Mouse (Mus musculus): ENCODE measurements at regions not wholly inside any gene's neighbourhood (a gene's known extent, or its start where the extent isn't known, plus 50 kb on each side); places are given as distances from the start of the nearest gene placed in this dataset.

- no peak for DNase-seq (ENCODE audit: low spot score in 2 of 2)
These were observed 393.5 kb downstream of the Gja1 start for GRCm38 (mm10) chr10:56770629-56771028.

DNA sequence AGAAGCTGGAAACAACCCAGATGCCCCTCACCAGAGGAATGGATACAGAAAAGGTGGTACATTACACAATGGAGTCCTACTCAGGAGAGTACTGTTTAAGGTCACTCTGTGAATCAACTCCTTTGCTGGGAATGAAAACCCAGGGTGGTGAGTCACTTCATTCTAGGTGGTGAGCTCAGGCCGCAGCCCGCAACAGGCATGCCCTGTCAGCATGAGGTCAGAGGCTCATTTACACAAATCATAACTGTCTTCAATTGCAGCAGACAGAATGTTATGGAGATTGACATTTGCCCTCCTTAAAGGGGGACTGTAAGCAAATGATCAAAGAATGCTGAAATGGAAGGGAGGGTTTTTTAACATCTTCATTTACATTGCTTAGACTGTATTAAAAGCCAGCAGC, 405.1 kb downstream of the Gja1 start:
- DNase-seq (ENCODE audit: low spot score in 2 of 2), result no peak

GRCm38 (mm10) chr10:56783941-56784340, 406.8 kb downstream of the Gja1 start:
- DNase-seq (ENCODE audit: low spot score in 2 of 2), result no peak

- no peak for DNase-seq (ENCODE audit: low spot score in 2 of 2)
These were observed 411.0 kb downstream of the Gja1 start for GRCm38 (mm10) chr10:56788081-56788480.

DNA sequence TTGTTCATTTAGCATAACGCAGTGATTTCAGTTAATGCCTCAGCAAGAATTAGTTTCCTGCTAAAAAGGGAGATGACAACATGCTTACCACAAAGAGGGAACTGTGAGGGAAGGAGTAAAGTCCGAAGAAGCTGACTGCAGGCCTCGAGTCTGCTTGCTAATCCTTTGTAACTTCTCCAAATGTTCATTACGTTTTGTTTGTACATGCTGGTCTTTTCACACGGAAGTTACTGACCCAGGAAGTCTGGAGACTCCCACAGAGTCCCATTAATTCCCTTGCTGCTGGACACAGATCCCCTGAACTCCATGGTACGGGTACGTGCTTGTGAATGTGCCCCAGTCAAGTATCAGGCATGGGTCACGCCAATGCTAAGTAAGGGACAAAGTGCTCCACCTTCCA, 415.9 kb downstream of the Gja1 start:
- no peak for DNase-seq (ENCODE audit: low spot score in 2 of 2)

- DNase-seq (ENCODE audit: low spot score in 2 of 2), result no peak
These were observed 418.3 kb downstream of the Gja1 start for GRCm38 (mm10) chr10:56795396-56795795.

- no peak for DNase-seq (ENCODE audit: low spot score in 2 of 2)
These were observed 422.2 kb downstream of the Gja1 start for GRCm38 (mm10) chr10:56799307-56799706.

DNA sequence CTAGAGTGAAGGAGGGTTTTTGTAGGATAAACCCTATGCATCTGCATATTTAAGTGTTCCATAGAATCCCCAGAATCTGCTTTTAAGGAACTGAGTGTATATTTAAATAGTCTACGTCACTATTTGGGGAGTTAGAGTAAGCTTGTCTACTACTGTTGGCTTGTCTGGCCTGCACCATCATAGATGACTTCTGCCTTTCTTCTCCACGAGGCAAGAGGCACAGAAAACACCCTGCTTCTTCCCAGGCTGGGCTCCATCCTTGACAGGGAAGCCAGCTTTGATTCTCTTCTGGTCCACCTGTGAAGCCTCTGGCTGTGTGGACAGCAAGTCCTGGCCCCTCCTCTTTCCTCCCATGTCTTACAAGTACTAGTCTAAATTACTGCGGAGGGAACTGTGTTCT, 422.6 kb downstream of the Gja1 start:
- DNase-seq (ENCODE audit: low spot score in 2 of 2), result no peak

GRCm38 (mm10) chr10:56809006-56809405, 431.9 kb downstream of the Gja1 start:
- DNase-seq (ENCODE audit: low spot score in 2 of 2), result no peak

- no peak for DNase-seq (ENCODE audit: low spot score in 2 of 2)
These were observed 445.0 kb downstream of the Gja1 start for GRCm38 (mm10) chr10:56822158-56822557.

GRCm38 (mm10) chr10:56831331-56831730, 454.2 kb downstream of the Gja1 start:
- no peak for DNase-seq (ENCODE audit: low spot score in 2 of 2)

- peak in 1 of 2 experiments; percentile 7 for DNase-seq (ENCODE audit: low spot score in 2 of 2)
These were observed 454.8 kb downstream of the Gja1 start for GRCm38 (mm10) chr10:56831966-56832365.

DNA sequence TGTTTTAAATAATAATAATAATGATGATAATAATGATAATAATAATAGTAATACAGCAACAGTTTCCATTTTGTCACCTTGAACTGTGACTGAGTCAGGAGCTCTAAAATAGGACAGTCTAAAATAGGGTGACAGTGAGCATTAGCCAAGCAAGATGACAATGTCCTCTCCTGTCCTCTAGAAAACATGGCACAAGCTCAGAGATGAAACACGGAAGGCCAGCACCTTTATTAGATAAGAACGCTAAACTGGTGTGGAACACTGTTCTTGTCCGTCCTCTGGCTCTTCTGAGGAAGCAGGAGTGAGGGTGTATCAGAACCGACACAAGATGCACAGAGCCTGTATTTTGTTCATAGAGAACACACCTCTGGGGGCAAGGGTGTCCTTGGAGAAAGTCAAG, 459.0 kb downstream of the Gja1 start:
- no peak for DNase-seq (ENCODE audit: low spot score in 2 of 2)

DNA sequence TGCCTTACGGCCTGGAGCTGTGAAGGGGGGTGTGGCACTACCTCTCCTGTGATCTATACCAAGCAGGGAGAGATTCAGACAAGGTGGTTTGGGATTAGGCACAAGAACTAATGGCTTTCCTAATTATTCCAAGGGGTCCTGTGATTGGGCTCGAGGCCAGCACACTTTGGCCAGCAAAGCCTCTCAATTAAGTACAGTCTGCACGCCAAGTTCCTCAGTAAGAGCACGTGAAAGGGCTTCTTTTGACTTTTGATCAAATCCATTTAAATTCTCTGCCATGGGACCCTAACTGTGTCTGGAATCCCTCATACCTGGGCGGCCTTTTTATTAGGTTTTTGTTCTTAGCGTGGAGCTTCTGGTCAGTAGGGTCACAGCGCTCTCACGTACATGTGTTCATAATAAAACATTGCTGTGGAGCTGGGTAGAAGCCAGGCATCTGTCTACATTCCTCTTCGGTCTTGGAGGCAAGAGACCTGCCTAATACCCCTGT, 461.9 kb downstream of the Gja1 start:
- DNase-seq (ENCODE audit: low spot score in 2 of 2), result no peak

DNA sequence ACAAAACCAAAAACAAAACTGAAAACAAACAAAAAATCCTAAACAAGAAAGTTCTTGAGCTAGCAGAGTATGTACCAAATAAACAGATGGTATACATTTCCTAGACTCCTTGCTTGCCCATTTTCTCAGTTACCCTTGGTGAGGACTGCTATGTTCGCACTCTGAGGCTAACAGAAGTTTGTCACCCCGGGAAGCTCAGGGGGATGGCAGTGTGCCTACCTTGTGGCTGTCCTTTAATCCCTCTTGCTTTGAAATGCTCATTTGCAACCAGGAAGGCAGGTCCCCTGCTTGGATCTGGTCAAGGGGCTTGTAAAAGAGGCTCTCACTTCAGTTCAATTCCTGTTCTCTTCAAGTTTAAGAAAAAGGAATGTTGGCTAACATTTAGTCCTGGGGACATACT, 462.4 kb downstream of the Gja1 start:
- DNase-seq (ENCODE audit: low spot score in 2 of 2), result no peak

DNA sequence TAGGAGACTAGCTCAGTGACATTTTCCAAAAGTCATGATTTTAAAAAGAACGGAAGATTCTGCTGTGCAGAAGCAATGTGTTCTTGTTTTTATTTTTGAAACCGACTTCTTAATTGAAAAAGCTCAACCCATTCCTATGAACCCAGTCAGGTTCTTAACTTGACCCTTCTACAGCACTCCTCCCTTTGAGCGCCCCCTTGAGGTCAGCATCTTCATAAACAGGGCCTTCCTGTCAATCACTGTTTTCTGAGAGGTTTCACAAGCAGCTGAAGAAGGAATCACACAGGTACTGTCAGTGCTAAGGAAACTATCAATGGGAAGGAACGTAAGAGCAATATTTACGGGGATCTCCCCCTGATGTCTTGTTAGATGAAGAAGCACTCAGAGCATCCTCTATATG, 463.6 kb downstream of the Gja1 start:
- DNase-seq (ENCODE audit: low spot score in 2 of 2), result peak in 1 of 2 experiments; percentile 29

- no peak for DNase-seq (ENCODE audit: low spot score in 2 of 2)
These were observed 464.4 kb downstream of the Gja1 start for GRCm38 (mm10) chr10:56841486-56841885.

DNA sequence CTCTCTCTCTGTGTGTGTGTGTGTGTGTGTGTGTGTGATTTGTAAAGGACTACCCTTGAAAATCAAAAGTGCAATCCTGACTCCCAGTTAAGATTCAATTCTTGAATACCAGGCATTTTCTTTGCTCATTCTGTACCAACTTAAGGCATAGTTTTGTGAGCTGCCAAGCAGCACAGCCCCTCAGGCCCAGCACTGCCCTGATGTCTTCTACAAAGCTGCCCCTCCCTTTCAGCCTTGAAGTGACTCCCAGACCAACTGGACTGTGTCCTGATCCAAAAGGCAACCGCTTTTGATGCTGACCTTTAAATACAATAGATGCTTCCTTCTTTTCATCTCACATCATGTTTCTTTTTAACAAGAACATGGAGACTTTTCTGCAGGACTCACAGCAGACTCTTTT, 464.8 kb downstream of the Gja1 start:
- DNase-seq (ENCODE audit: low spot score in 2 of 2), result no peak

DNA sequence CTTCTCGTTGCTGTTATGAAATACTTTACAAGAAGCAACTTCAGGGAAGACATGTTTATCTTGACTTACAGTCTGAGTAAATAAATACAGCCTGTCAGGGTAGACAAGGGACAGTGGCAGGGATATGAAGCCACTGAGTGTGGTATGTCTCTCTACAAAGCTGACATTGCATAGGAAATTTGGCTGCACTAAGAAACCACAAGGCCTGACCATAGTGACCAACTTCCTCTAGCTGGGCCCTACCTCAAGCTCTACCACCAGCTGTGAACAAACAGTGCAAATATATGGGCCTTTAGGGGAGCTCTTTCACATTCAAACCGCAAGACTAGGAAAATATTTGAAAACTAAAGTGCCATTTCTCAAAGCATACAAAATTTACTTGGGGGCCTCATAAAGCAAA, 475.4 kb downstream of the Gja1 start:
- DNase-seq (ENCODE audit: low spot score in 2 of 2), result no peak

- DNase-seq (ENCODE audit: low spot score in 2 of 2), result no peak
These were observed 479.1 kb downstream of the Gja1 start for GRCm38 (mm10) chr10:56856186-56856585.

GRCm38 (mm10) chr10:56879744-56880143, 502.6 kb downstream of the Gja1 start:
- no peak for DNase-seq (ENCODE audit: low spot score in 2 of 2)

- peak in 1 of 2 experiments; percentile 17 for DNase-seq (ENCODE audit: low spot score in 2 of 2)
These were observed 503.0 kb downstream of the Gja1 start for GRCm38 (mm10) chr10:56880154-56880591.

DNA sequence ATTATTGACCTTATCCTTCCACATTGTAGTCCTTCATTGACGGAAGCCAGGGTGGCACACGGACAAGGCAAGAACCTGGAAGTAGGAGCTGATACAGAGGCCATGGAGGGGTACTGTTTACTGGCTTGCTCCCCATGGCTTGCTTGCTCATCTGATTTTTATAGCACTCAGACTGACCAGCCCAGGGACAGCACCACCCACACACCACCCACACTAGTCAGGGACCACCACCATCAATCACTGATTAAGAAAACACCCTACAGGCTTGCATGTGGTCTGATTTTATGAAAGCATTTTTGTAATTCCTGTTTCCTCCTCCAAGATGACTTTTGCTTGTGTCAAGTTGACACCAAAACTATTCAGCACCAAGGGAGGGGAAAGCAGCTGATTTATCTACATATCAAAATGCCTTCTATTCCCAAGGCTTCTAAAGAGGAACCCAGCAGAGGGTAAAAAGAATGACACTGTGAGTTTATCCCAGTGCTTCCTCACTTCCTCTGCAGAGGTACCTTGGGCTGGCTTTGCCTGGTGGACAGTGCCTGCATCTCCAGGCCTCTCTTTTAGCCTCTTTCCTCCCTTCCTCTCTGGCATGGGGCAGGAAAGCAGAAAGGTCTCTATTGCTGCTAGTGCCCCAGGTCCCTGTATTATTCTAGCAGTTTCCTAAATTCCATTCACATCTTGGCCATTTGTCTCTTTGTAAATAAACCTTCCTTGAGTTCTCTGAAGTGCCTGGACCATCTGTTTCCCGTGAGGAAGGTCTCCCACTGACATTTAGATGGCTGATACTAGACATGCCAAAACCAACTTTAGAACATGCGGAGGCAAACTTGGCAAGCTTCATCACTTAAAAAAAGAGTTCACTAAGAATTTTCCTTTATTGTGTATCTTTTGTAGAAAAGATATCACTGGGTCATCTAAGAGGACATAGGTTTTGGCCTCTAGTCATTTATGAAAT, 507.6 kb downstream of the Gja1 start:
- no peak for DNase-seq (ENCODE audit: low spot score in 2 of 2)

All from urinary bladder, postnatal 36 days (tissue).